Mouse (Mus musculus): ENCODE measurements around the gene Creg1.

- no peak for TF ChIP-seq CTCF (IDR thresholded peaks at IDR 0.05; ENCODE audit: control insufficient read depth, insufficient read depth, insufficient replicate concordance, low read depth, low read length)
- TF ChIP-seq POLR2A (IDR thresholded peaks at IDR 0.05; ENCODE audit: control insufficient read depth, low read depth, low read length), result no peak
Observed at GRCm38 (mm10) chr1:165764571-165764970, 1.0 kb downstream of the Creg1 start.
